Mouse (Mus musculus) kidney, embryonic 14.5 days (tissue): ENCODE data around the gene Slc35b1. TPM values are rescaled to one million over a fixed set of nuclear protein-coding genes. Genes with fewer than 3 reads are reported as not detected.

Source experiments
- ATAC-seq: fragments of 200-750 bp; cut with Nextera tagmentation; 2 replicates; pipeline ENCODE4 v1.8.0; 2017; ENCODE audit warnings: moderate number of reproducible peaks, mild to moderate bottlenecking, moderate TSS enrichment, moderate library complexity; ENCODE audit not compliant: low FRiP score, low TSS enrichment
- H3K27ac ChIP-seq: fragments of 300-500 bp; sonication (generic); 2 replicates; pipeline ENCODE4 v1.5.1; 2014; ENCODE audit warnings: low read depth, mild to moderate bottlenecking, low read length, moderate library complexity, mixed read lengths
- H3K27me3 ChIP-seq: fragments of 300-500 bp; sonication (generic); 2 replicates; pipeline ENCODE4 v1.6.1; 2014; ENCODE audit warnings: mild to moderate bottlenecking, low read length; ENCODE audit not compliant: control insufficient read depth, insufficient read depth
- H3K36me3 ChIP-seq: fragments of 300-500 bp; sonication (generic); 2 replicates; pipeline ENCODE4 v1.6.1; 2014; ENCODE audit warnings: low read length, mixed read lengths; ENCODE audit not compliant: control insufficient read depth, insufficient read depth
- H3K4me1 ChIP-seq: fragments of 300-500 bp; sonication (generic); 2 replicates; pipeline ENCODE4 v1.6.1; 2014; ENCODE audit warnings: low read length, mixed read lengths; ENCODE audit not compliant: control insufficient read depth, insufficient read depth
- H3K4me2 ChIP-seq: fragments of 300-500 bp; sonication (generic); replicated peaks from 2 replicates; pipeline ENCODE4 v1.6.1; 2014; ENCODE audit warnings: low read depth, mild to moderate bottlenecking, low read length
- H3K4me3 ChIP-seq: fragments of 300-500 bp; sonication (generic); 2 replicates; pipeline ENCODE4 v1.5.1; 2014; ENCODE audit warnings: mild to moderate bottlenecking, low read length
- H3K9ac ChIP-seq: fragments of 300-500 bp; sonication (generic); 2 replicates; pipeline ENCODE4 v1.6.1; 2014; ENCODE audit warnings: low read depth, mild to moderate bottlenecking, low read length, moderate library complexity
- H3K9me3 ChIP-seq: fragments of 300-500 bp; sonication (generic); 2 replicates; pipeline ENCODE4 v1.6.1; 2016; ENCODE audit warnings: low read length; ENCODE audit not compliant: control insufficient read depth
- WGBS: fragments of 180-500 bp; shearing (Covaris S2); extraction: QIAGEN DNeasy Blood & Tissue Kit; methylation state at CpG from one replicate; pipeline ENCODE4 v1.1.7; 2014; 5-methylcytosine and 5-hydroxymethylcytosine counted together
- polyA plus RNA-seq: library from polyadenylated mRNA; unstranded; fragments of >200 nt; fragmentation: Nextera tagmentation; extraction: Ambion mirVana; gene quantifications from 2 replicates; pipeline ENCODE4 v1.2.1, GENCODE M21; 2014

Slc35b1 gene
- polyA plus RNA-seq, 1 experiment from 2014 or later, result 111 TPM

- Histone ChIP-seq H3K9me3 (no peaks in the 10 kb centered on the region), H3K4me1 (peaks cover 2% of the 10 kb centered on the region; the same call in 1 of the 2 replicates), H3K36me3 (no peaks in the 10 kb centered on the region), H3K27ac (no peak overlapping the region), H3K27me3 (no peaks in the 10 kb centered on the region), H3K4me3 (no peak overlapping the region), H3K4me2 (no peak overlapping the region), H3K9ac (no peak overlapping the region)
- WGBS, result 82% methylated on average over 17 of the region's 17 CpGs
- ATAC-seq, result no peak
Observed at GRCm38 (mm10) chr11:95356469-95357273, 27.8 kb upstream of the Slc35b1 start.

GRCm38 (mm10) chr11:95358263-95358662, 26.2 kb upstream of the Slc35b1 start:
- 50% methylated on average over 3 of the region's 3 CpGs for WGBS
- H3K27ac ChIP-seq, result no peak overlapping the region
- ATAC-seq, result no peak

GRCm38 (mm10) chr11:95364388-95364787, 20.1 kb upstream of the Slc35b1 start:
- no peak overlapping the region for H3K9ac ChIP-seq
- no peaks in the 10 kb centered on the region for H3K9me3 ChIP-seq
- no peaks in the 10 kb centered on the region for H3K27me3 ChIP-seq
- H3K27ac ChIP-seq, result no peak overlapping the region
- H3K4me1 ChIP-seq, result no peaks in the 10 kb centered on the region
- no peak for ATAC-seq
- WGBS, result 85% methylated on average over 5 of the region's 5 CpGs
- no peaks in the 10 kb centered on the region for H3K36me3 ChIP-seq
- no peak overlapping the region for H3K4me3 ChIP-seq
- no peak overlapping the region for H3K4me2 ChIP-seq

More at GRCm38 (mm10) chr11:95358263-95358662, 26.2 kb upstream of the Slc35b1 start:
- Histone ChIP-seq H3K4me1 (peaks cover 2% of the 10 kb centered on the region; the same call in 1 of the 2 replicates), H3K4me2 (no peak overlapping the region), H3K9me3 (no peaks in the 10 kb centered on the region), H3K4me3 (no peak overlapping the region), H3K9ac (no peak overlapping the region), H3K27me3 (no peaks in the 10 kb centered on the region), H3K36me3 (no peaks in the 10 kb centered on the region)

- no peaks in the 10 kb centered on the region for H3K36me3 ChIP-seq
- 68% methylated on average over 10 of the region's 10 CpGs for WGBS
- H3K9me3 ChIP-seq, result no peaks in the 10 kb centered on the region
- no peaks in the 10 kb centered on the region for H3K4me1 ChIP-seq
- H3K4me3 ChIP-seq, result no peak overlapping the region
- no peak overlapping the region for H3K9ac ChIP-seq
- peak overlapping the region; percentile 24; the same call in 1 of the 2 replicates for H3K27ac ChIP-seq
- no peaks in the 10 kb centered on the region for H3K27me3 ChIP-seq
- ATAC-seq, result no peak
- no peak overlapping the region for H3K4me2 ChIP-seq
Observed at GRCm38 (mm10) chr11:95365596-95365995, 18.9 kb upstream of the Slc35b1 start.

- WGBS, result 80% methylated on average over 6 of the region's 6 CpGs
- Histone ChIP-seq H3K4me3 (no peak overlapping the region), H3K36me3 (0 out of 2 replicates have a peak, but pooled peaks cover 2% of the 10 kb centered on the region), H3K4me1 (no peaks in the 10 kb centered on the region), H3K4me2 (no peak overlapping the region), H3K9ac (no peak overlapping the region), H3K9me3 (no peaks in the 10 kb centered on the region), H3K27ac (no peak overlapping the region; the same call in 1 of the 2 replicates), H3K27me3 (no peaks in the 10 kb centered on the region)
- ATAC-seq, result no peak
Observed at GRCm38 (mm10) chr11:95366280-95366897, 18.1 kb upstream of the Slc35b1 start.

- no peak overlapping the region for H3K9ac ChIP-seq
- peaks cover 5% of the 10 kb centered on the region; the same call in 1 of the 2 replicates for H3K36me3 ChIP-seq
- no peaks in the 10 kb centered on the region for H3K9me3 ChIP-seq
- WGBS, result 81% methylated on average over 8 of the region's 8 CpGs
- H3K4me1 ChIP-seq, result no peaks in the 10 kb centered on the region
- H3K27me3 ChIP-seq, result no peaks in the 10 kb centered on the region
- no peak for ATAC-seq
- H3K27ac ChIP-seq, result no peak overlapping the region
- H3K4me2 ChIP-seq, result no peak overlapping the region
- no peak overlapping the region for H3K4me3 ChIP-seq
Observed at GRCm38 (mm10) chr11:95367011-95367735, 17.3 kb upstream of the Slc35b1 start.

- no peaks in the 10 kb centered on the region for H3K4me1 ChIP-seq
- H3K4me3 ChIP-seq, result no peak overlapping the region
Observed at GRCm38 (mm10) chr11:95368231-95368823, 16.2 kb upstream of the Slc35b1 start.

GRCm38 (mm10) chr11:95368871-95369270, 15.6 kb upstream of the Slc35b1 start:
- no peak overlapping the region for H3K9ac ChIP-seq
- WGBS, result 93% methylated on average over 4 of the region's 4 CpGs
- peaks cover 9% of the 10 kb centered on the region; the same call in 1 of the 2 replicates for H3K36me3 ChIP-seq
- H3K4me2 ChIP-seq, result no peak overlapping the region
- no peak overlapping the region for H3K4me3 ChIP-seq
- no peaks in the 10 kb centered on the region for H3K9me3 ChIP-seq
- no peaks in the 10 kb centered on the region for H3K4me1 ChIP-seq
- no peaks in the 10 kb centered on the region for H3K27me3 ChIP-seq
- no peak overlapping the region for H3K27ac ChIP-seq
- no peak for ATAC-seq

More at GRCm38 (mm10) chr11:95368231-95368823, 16.2 kb upstream of the Slc35b1 start:
- Histone ChIP-seq H3K4me2 (no peak overlapping the region), H3K36me3 (peaks cover 8% of the 10 kb centered on the region; the same call in 1 of the 2 replicates), H3K9me3 (no peaks in the 10 kb centered on the region), H3K27me3 (no peaks in the 10 kb centered on the region), H3K27ac (no peak overlapping the region), H3K9ac (no peak overlapping the region)
- no peak for ATAC-seq
- WGBS, result 77% methylated on average over 8 of the region's 8 CpGs
